Mouse (Mus musculus) heart, embryonic 16.5 days (tissue): ENCODE data around the gene Adam19. TPM values are rescaled to one million over a fixed set of nuclear protein-coding genes. Genes with fewer than 3 reads are reported as not detected.

Source experiments
- ATAC-seq: fragments of 200-750 bp; cut with Nextera tagmentation; replicated peaks from 2 replicates; pipeline ENCODE4 v1.8.0; 2017; ENCODE audit warnings: moderate number of reproducible peaks; ENCODE audit not compliant: insufficient read depth, low FRiP score; ENCODE audit errors: extremely low read depth
- H3K27ac ChIP-seq: fragments of 300-500 bp; sonication (generic); 2 replicates; pipeline ENCODE4 v1.5.1; 2014; ENCODE audit warnings: mild to moderate bottlenecking, low read length, control low read depth, moderate library complexity
- H3K27me3 ChIP-seq: fragments of 300-500 bp; sonication (generic); 2 replicates; pipeline ENCODE4 v1.6.1; 2014; ENCODE audit warnings: low read length, mixed read lengths; ENCODE audit not compliant: control insufficient read depth, insufficient read depth
- H3K36me3 ChIP-seq: fragments of 300-500 bp; sonication (generic); 2 replicates; pipeline ENCODE4 v1.6.1; 2014; ENCODE audit not compliant: control insufficient read depth, insufficient read depth
- H3K4me1 ChIP-seq: fragments of 300-500 bp; sonication (generic); 2 replicates; pipeline ENCODE4 v1.6.1; 2014; ENCODE audit warnings: low read length, mixed read lengths; ENCODE audit not compliant: control insufficient read depth, insufficient read depth
- H3K4me2 ChIP-seq: fragments of 300-500 bp; sonication (generic); 2 replicates; pipeline ENCODE4 v1.6.1; 2014; ENCODE audit warnings: low read depth, mild to moderate bottlenecking, control low read depth, low read length
- H3K4me3 ChIP-seq: fragments of 300-500 bp; sonication (generic); 2 replicates; pipeline ENCODE4 v1.5.1; 2014; ENCODE audit warnings: mild to moderate bottlenecking, control low read depth, low read length
- H3K9ac ChIP-seq: fragments of 300-500 bp; sonication (generic); 2 replicates; pipeline ENCODE4 v1.6.1; 2014; ENCODE audit warnings: low read length, control low read depth
- H3K9me3 ChIP-seq: fragments of 300-500 bp; sonication (generic); replicated peaks from 2 replicates; pipeline ENCODE4 v1.6.1; 2016; ENCODE audit warnings: low read length; ENCODE audit not compliant: control insufficient read depth
- WGBS: fragments of 180-500 bp; shearing (Covaris S2); extraction: QIAGEN DNeasy Blood & Tissue Kit; methylation state at CpG from one replicate; pipeline ENCODE4 v1.1.7; 2014; 5-methylcytosine and 5-hydroxymethylcytosine counted together
- polyA plus RNA-seq: library from polyadenylated mRNA; unstranded; fragments of >200 nt; fragmentation: Nextera tagmentation; extraction: Ambion mirVana; gene quantifications from 2 replicates; pipeline ENCODE4 v1.2.1, GENCODE M21; 2015

The Adam19 gene
- polyA plus RNA-seq, 1 experiment from 2014 or later, result 21.3 TPM

DNA sequence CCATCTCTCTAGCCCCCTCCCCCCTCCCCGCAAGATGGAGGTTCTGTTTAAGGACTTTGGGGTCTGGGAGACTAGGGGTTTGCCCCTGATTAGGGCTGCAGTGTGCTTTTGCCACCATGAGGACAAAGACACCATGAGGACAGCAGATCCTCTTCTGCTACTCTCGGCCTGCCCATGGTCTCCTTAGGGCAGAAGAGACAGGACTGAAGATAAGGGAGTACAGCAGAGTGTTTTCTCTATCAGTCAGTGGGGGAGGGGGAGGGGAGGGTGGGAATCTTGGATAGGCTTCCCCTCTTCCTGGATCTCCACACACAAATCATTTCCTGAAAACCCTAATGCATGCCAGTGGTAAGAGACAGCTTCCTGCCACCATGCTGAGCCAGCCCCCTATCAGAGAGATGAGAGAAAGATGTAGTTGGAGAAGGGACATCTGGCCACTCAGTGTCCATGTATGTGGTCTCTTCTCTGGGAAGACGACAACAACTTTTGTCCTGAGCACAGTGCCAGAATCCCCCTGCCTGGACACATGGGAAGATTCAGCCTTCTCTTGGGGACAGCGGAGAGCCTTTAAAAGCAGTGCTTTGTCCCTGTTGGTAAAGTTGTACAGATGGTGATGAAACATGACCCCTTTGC, 33.4 kb downstream of the Adam19 start:
- H3K36me3 ChIP-seq, result peaks cover 4% of the 10 kb centered on the region; the same call in 1 of the 2 replicates
- no peaks in the 10 kb centered on the region for H3K27me3 ChIP-seq
- no peak overlapping the region for H3K9ac ChIP-seq
- no peaks in the 10 kb centered on the region for H3K9me3 ChIP-seq
- no peak; the same call in 1 of the 2 replicates for ATAC-seq
- peak overlapping the region; percentile 73 for H3K27ac ChIP-seq
- H3K4me3 ChIP-seq, result no peak overlapping the region
- no peak overlapping the region for H3K4me2 ChIP-seq
- H3K4me1 ChIP-seq, result peaks cover 70% of the 10 kb centered on the region
- WGBS, result 48% methylated on average over 4 of the region's 4 CpGs

DNA sequence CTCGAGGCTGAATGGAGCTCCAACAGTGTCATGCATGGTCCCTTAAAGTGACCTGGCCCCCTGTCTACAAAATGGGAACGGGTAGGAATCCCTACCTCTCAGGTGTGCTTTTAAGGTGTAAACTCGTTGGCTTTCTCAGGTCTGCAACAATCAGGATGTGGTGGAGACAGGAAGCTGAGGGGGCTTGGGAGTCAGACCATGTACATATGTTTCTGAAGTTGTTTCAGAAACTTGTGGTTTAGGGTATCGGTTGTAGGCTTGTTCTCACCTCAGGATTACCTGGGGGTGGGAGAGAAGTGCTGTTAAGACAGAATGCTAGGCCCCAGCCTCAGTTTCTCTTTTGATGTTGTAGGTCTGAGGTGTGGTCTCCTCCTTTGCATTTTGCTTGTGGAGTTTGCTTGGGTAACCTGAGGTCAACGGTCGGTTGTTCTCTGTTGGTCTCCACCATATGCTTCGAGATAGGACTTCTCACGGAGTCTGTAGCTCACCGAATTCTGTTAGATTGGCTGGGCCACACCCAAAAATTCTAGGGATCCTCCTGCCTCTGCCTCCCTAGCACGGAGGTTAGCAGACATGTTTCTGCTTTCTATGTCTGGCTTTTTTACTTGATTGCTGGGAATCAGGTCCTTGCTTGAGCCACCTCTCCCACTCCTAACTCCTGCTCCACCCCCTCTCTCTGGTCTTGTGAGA, 34.4 kb downstream of the Adam19 start:
- WGBS, result 79% methylated on average over 10 of the region's 10 CpGs
- ATAC-seq, result peak; percentile 12; the same call in 1 of the 2 replicates

DNA sequence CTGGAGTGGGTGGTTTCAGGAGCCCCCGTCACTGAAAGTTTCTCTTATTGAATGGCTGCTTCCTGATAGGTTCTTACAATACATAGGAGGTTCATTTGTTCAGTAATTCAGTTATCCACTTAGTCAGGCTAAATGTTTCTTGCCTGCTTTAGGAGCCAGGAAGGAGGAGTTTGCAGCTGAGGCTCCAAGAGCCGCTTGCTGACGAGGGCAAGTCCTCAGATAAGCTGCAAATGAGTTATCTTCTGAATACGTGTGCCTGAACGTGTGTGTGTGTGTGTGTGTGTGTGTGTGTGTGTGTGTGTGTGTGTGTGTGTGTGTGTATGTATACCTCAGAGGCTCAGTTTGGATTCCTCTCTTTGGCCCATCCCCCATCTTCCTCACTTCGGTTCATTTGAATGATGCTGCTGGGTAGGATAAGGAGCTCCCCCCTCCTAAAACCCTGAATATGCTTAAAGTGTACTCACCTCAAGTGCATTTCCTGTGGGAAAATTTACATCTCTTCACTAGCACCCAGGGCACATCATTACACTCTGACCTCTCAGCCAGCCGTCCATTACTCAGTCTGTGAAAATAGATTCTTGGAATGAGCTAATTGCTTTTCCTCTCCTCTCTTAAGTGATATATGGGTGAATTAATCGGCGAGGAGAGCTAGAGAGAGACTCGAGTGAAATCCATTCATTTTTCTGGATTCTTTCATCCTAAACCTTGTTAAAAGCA, 35.3 kb downstream of the Adam19 start:
- WGBS, result 33% methylated on average over 10 of the region's 10 CpGs
- H3K4me2 ChIP-seq, result no peak overlapping the region
- no peak overlapping the region for H3K4me3 ChIP-seq
- H3K36me3 ChIP-seq, result peaks cover 12% of the 10 kb centered on the region
- H3K27me3 ChIP-seq, result no peaks in the 10 kb centered on the region
- no peak overlapping the region for H3K9ac ChIP-seq
- no peak for ATAC-seq
- peak overlapping the region; percentile 75 for H3K27ac ChIP-seq
- no peaks in the 10 kb centered on the region for H3K9me3 ChIP-seq
- H3K4me1 ChIP-seq, result peaks cover 65% of the 10 kb centered on the region

More for the DNA sequence above, 34.4 kb downstream of the Adam19 start:
- no peaks in the 10 kb centered on the region for H3K9me3 ChIP-seq
- H3K9ac ChIP-seq, result no peak overlapping the region
- H3K4me2 ChIP-seq, result no peak overlapping the region
- H3K36me3 ChIP-seq, result peaks cover 12% of the 10 kb centered on the region
- H3K4me3 ChIP-seq, result no peak overlapping the region
- no peaks in the 10 kb centered on the region for H3K27me3 ChIP-seq
- peak overlapping the region; percentile 75 for H3K27ac ChIP-seq
- H3K4me1 ChIP-seq, result peaks cover 65% of the 10 kb centered on the region

DNA sequence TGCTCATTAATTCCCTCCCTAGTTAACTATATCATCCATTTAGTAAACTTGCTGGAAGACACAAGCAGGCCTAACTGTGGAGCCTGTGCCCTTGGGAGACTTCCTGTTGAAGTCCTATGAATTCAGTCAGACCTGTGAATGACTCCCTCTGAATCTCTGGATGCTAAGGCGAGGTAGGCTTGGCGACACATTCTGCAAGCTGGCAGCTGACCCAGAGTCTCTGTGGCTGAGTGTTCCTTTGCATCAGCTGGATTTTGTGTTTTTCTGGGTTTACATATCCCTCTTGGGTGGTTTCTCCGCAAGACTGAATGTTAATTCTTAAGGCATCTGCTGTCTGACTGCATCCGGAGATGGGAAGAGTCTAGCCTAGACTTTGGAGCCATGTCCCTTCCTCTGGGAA, 36.3 kb downstream of the Adam19 start:
- Histone ChIP-seq H3K9me3 (no peaks in the 10 kb centered on the region), H3K9ac (0 out of 2 replicates have a peak overlapping the region, but pooled peaks have one; percentile 14), H3K4me2 (no peak overlapping the region), H3K4me3 (no peak overlapping the region), H3K27me3 (no peaks in the 10 kb centered on the region), H3K27ac (peak overlapping the region; percentile 12), H3K36me3 (peaks cover 12% of the 10 kb centered on the region), H3K4me1 (peaks cover 64% of the 10 kb centered on the region)
- 65% methylated on average over 4 of the region's 4 CpGs for WGBS
- ATAC-seq, result no peak

DNA sequence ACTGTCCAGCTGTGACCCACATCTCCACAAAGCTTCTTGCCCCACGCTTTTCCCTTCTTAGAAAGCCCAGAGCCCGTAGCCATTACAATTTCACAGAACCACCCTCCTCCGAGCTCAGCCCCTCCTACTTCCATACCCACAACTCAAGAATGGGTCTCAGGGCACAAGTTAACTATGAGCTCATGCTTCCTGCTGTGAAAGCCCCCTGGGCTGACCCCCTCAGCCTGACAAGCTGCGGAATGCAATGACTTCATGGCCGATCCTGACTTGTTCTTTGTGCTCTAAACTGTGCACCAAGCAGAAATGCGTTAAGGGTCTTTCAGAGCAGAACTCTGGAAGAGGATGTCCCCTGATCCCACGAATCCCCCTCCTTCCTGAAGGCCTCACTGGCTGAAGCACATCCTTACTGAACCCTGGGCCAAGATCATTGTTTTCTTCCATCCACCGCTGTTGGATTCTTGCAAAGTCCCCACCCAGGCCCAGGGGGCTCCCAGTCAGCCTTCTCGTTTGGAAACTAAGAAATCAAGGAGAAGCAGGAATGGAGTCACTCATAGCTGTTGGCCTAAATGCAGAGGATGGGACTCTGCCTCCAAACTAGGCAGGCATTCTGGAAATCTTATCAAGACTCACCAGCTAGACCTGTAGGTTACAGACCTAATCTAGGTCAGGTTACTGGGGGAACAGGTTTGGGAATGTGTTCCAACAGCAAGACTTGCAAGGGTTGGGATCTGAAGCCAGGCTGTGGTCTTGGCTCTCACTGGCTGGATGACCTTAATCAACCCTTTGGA, 39.9 kb downstream of the Adam19 start:
- H3K4me1 ChIP-seq, result peaks cover 42% of the 10 kb centered on the region
- no peaks in the 10 kb centered on the region for H3K9me3 ChIP-seq
- H3K36me3 ChIP-seq, result peaks cover 32% of the 10 kb centered on the region
- no peak overlapping the region for H3K4me3 ChIP-seq
- 57% methylated on average over 9 of the region's 9 CpGs for WGBS
- peak overlapping the region; percentile 30 for H3K27ac ChIP-seq
- no peaks in the 10 kb centered on the region for H3K27me3 ChIP-seq
- no peak overlapping the region for H3K4me2 ChIP-seq
- ATAC-seq, result peak; percentile 49
- no peak overlapping the region for H3K9ac ChIP-seq

DNA sequence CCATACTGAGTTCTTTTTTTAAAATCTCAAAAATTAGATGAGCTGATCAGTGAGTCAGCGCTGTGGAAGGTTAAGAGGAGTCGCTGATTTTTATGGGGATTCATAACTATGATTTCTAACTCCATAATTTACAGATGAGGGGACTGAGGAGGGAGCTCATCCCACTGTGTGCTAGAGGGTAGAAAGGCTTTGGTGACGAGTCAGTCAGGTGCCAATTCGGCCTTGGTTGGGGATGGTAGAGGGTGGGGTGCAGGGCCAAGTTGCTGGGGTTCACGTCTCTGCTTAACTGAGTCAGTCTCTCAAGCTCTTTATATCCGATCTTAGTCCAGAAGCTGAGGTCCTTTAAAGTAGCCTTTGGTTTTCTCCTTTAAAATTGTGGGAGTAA, 40.5 kb downstream of the Adam19 start:
- Histone ChIP-seq H3K27ac (peak overlapping the region; percentile 30), H3K4me1 (peaks cover 36% of the 10 kb centered on the region), H3K36me3 (peaks cover 38% of the 10 kb centered on the region), H3K27me3 (no peaks in the 10 kb centered on the region), H3K9ac (no peak overlapping the region), H3K9me3 (no peaks in the 10 kb centered on the region), H3K4me3 (no peak overlapping the region), H3K4me2 (no peak overlapping the region)
- ATAC-seq, result no peak
- 89% methylated on average over 6 of the region's 6 CpGs for WGBS

DNA sequence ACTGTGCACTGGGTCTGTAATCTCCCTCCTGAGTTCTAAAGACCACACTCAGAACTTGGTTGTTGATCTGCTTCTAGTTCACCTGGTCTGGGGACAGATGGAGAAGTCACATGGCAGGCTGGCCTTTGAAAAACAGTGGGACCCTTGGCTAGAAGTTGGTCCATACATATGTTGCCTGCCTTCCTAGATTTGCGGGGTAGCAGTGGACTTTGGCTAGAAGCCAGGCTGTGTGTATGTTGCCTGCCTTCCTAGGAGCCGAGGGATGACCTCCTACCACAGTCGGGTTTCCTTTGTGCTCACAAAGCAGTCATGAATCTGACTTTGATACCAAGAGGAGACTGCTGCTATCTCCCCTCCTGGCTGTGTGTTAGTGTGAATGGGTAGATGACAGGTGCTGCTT, 41.3 kb downstream of the Adam19 start:
- 48% methylated on average over 3 of the region's 3 CpGs for WGBS
- Histone ChIP-seq H3K27ac (no peak overlapping the region), H3K36me3 (peaks cover 39% of the 10 kb centered on the region), H3K9ac (0 out of 2 replicates have a peak overlapping the region, but pooled peaks have one; percentile 6), H3K27me3 (no peaks in the 10 kb centered on the region), H3K4me1 (peaks cover 28% of the 10 kb centered on the region), H3K9me3 (no peaks in the 10 kb centered on the region), H3K4me2 (no peak overlapping the region), H3K4me3 (no peak overlapping the region)
- no peak for ATAC-seq

DNA sequence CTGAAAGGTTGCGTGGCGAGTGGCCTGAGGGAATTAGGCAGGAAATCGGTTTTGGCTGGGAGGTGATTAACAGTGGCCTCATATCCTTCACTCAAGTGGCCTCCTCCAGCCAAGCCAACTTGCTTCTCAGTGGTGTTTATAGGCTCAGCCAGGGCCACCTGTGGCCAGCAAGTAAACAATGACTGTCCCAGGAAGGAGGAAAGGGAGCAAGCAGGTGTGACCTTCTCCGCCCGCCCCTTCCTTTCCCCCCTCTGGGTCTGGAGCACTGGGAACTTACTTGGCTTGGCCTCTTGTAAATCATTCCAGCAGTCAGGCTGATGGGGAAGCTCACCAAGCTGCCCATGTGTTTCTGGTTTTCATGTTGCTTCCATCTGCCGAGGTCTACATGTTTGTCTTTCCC, 46.3 kb downstream of the Adam19 start:
- 69% methylated on average over 6 of the region's 6 CpGs for WGBS
- H3K4me3 ChIP-seq, result no peak overlapping the region
- no peaks in the 10 kb centered on the region for H3K9me3 ChIP-seq
- H3K4me1 ChIP-seq, result peaks cover 3% of the 10 kb centered on the region
- no peak overlapping the region for H3K4me2 ChIP-seq
- H3K27me3 ChIP-seq, result no peaks in the 10 kb centered on the region
- no peak overlapping the region for H3K9ac ChIP-seq
- no peak for ATAC-seq
- H3K36me3 ChIP-seq, result peaks cover 48% of the 10 kb centered on the region
- H3K27ac ChIP-seq, result no peak overlapping the region
